Mouse (Mus musculus): ENCODE data around the gene Agpat2.

Gene Agpat2

DNA sequence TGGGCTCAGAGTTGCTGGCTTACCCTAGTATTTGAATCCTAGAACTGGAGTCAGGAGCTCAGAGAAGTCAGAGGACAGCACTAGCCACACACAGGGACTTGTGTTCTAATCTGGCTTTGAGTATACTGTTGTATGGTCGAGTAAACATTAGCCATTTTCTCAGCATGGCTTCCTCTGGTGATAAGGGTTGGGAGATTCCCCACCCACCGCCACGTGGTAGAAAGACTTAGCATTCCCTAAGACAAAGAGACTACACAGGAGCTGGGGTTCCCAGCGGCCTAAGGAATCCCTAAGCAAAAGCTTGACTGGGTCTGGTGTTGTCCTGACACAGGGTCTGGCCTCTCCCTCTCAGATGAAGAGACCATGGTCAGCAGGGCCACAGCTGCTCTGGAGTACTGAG is 27.8 kb downstream of the Agpat2 start:
- in situ Hi-C loops (cut with MboI, MseI): no loop called here

DNA sequence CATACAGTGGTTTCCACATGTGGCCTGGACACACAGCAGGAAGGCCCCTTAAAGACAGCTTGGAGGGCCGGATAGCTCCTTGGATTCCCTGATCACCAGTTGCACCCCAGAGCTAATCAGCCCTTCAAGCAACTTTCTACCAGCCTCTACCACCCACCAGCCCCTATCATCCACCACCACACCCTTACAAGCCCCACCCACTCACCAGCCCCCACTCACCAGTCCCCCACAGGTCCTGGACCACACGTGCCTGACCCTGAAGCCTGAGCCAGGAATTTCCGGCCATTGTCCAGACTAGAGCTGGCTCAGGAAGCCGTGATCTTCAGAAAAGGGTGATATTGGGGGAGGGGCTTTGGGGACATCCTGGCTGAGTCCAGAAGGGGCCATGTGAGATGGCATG is 28.4 kb downstream of the Agpat2 start:
- in situ Hi-C loops (cut with MboI, MseI): no loop called here

DNA sequence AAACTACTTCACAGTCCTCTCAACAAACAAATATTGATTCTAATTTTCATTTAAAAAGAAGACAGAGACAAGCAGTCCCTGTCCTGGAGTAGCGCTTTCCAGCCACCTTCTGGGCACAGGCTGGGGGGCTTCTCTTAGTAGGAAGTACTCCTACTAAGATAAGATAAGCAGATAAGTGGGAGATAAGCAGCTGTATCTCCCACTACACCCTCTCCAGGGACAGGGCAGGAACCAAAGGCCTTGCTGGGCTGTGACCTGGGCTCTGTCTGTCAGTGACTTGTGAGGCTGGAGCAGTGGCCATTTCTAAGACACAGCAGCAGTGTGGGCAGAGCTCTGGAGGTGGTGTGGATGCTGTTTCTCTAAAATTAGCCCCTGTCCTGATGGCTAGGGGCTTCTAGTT is 28.8 kb downstream of the Agpat2 start:
- in situ Hi-C loops (cut with MboI, MseI): no loop called here

DNA sequence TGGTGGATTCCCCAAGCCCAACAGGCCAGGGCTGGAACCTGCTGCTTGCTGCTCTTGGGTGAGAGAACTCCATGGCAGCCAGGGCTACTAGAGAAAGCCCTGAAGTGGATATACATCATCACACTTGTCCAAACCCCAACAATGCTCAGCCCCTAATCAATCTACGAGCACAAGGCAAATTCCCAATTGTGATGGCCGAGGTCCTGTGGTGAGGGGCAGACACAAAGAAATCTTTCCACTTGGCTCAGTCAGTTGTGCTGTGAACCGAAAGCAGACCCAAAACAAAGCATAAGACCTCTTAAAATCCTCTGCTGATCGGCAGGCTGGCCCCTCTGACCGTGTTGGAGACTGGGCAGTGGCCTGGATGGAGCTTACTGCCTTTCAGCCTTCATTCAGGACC is 29.4 kb downstream of the Agpat2 start:
- in situ Hi-C loops (cut with MboI, MseI): no loop called here

DNA sequence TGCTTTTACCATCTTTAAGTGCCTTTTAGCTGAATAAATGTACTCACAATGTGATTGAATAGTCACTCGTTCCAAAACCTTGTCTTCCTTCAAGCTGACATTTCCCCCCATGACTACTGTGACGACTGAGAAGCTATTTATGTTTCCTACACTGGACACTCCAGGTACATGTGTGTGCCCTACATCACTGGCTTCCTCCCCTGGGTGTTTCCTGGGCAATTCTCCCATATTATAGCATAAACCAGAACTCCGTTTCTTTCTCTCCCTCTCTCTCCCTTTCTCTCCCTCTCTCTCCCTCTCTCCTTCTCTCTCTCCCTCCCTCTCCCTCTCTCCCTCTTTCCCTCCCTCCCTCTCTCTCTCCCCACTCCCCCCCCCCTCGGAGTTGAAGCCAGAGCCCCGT is 30.4 kb downstream of the Agpat2 start:
- in situ Hi-C loops (cut with MboI, MseI): no loop called here

DNA sequence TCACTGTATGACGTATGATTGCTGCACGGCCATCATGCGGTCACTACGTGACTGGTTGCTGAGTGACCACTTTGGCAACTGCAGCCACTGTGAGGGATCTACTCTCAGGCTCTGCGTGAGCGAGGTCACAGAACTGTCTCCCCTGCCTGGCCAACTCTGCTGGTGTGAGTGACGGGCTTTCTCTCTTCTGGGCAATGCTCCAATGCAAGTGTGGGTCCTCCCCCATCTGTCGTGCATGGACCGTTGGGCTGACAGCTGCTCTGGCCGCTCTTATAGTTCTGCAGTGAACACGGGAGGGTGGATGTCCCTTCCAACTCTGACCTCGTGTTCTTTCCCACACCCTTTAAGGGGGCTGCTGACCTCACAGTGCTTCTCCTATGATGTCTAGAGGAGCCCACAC is 30.8 kb downstream of the Agpat2 start:
- in situ Hi-C loops (cut with MboI, MseI): no loop called here

DNA sequence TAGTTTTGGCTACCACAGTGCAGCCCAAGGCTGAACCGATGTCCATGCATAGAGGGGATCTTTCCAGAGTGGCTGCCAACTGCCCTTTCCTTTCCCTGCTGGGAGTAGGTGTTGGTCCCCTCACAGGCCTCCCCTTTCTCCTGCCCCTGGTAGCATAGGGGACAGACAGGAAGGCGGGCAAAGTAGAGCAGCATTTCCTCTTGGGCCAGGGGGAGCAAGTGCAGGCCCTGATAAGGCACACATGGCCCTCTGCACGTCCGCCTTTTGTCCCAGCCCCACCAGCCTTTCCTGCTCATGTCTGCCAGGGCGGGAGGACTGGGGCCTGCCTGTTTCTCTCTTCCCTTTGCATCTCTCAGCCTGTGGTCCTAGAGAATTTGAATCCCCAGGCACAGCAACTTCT is 32.4 kb downstream of the Agpat2 start:
- in situ Hi-C loops (cut with MboI, MseI): no loop called here

DNA sequence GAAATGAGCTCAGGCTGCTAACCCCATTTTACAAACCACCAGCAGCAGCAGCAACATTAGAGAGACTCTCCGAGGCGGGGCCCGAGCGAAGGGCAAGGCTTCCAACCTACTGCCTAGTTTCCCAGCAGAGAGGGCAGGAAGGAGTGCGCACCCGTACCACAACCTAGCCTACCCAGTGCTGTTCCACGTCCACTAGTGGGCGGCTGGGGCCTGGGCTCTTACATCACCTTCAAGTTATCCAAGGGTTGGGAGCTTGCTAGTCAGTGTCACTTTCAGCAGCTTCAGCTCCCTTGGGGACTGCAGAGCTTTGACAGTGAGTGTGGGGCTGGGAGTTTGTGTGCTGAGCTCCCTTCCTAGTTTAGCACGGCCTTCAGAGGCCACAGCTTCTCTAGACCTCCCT is 32.8 kb downstream of the Agpat2 start:
- in situ Hi-C loops (cut with MboI, MseI): no loop called here

DNA sequence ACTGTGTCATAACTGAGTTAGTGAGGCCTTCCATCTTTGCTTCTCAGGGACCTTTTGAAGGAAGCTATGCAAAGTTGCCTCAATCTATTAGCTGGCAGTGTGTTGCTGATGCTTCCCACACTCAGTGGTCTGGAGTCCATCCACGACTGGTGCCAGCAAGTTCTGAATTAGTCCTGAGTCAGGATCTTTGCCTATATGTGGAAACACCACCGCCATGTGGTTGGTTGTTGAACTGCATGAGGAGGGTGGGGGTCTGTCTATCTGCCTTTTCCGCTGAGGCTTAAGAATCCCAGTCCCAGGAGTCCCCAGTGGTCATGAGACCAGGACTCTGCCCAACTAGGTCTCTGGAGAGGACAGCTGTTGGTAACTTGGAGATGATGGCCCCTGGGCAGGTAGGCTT is 34.2 kb downstream of the Agpat2 start:
- in situ Hi-C loops (cut with MboI, MseI): no loop called here

DNA sequence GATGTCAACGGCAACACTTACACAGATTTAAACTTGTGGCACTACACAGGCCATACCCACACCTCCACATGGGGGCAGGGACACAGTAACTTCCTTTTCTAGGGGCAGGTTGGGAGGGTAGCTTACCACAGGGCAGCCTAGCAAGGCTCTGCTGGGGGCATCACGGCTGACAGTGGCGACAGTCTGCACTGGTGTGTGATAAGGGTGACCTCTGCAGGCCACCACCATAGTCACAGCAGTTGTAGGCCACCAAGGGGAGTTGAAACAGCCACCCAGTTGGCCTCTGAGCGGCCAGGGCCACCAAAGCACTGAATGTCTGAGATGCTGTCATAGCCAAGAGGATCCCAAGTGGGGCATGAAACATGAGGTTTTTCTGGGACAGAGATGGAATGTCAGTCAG is 38.0 kb downstream of the Agpat2 start:
- in situ Hi-C loops (cut with MboI, MseI): no loop called here

DNA sequence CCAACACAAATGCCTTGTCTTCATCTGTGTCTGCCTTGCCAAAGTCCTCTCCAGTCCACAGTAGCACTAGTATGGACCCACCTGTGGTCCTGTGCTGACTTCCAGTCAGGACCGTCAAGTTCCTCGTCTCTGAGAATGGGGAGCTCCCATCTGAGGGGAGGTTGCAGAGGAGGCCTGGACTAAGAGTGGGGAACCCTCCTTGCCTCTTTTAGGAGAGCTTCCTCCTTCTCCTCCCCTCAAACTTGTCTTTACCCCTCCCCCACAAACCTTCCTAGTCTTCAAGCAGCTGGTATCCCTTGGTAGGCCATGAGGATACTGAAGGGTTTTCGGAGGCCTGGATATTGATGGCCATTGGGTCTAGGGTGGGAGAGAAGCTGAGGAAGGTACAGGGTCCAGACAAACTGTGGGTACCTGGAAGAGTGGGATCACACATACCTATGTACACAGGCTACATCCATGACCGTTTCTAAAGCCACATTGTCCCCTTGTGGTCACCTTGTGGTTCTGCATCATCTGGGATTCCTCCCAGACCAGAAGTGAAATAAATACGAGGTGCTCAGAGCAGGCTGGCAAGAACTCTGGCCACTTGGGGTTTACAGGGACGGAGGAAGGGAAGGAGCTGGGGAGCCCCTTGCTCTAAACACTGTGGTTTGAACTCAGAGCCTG is 42.7 kb downstream of the Agpat2 start:
- in situ Hi-C loops (cut with MboI, MseI): loop anchor here (5.0 kb wide), 1 partner anchor 109 kb away; no protein-coding TSS in a partner anchor

DNA sequence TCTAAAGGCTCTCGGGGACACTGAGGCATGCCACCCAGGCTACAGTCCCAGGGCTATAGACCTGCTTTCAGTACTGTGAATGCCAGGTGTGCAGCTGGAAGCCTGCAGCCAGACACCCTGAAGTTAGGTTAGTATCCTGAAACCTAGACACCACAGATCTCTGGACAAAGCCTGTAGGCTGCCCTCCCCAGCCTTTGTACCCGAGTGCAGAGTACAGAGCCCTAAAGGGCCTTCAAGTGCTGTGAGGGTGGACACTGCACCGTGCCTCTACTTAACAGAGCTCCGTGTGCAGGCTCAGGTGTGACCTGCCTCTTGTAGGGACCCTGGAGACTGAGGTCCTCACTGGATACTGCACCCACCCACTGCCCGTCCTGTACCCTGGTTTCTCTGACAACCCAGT is 43.7 kb downstream of the Agpat2 start:
- in situ Hi-C loops (cut with MboI, MseI): loop anchor here (5.0 kb wide), 1 partner anchor 108 kb away; no protein-coding TSS in a partner anchor

DNA sequence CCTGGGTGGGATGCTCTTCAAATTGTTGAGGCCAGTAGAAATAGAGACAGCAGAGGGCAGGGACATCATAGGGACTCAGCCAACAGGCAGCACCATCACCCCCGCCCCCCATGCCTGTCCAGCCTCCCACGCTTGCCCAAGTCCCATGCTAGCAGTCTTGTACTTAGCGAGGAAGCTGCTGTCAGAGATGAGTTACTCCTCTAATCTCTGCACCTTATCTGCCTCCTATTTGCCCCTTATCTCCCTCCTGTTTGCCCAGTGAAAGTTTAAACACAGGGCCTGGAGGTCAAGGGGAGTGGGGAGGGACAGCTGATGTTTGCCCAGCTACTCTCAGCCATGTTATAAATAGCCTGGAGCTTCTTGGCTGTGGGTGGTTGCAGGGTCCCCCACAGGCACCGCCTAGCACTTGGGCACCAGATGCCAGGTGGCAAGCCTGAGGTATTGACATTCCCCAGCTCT is 47.7 kb downstream of the Agpat2 start:
- in situ Hi-C loops (cut with MboI, MseI): no loop called here

DNA sequence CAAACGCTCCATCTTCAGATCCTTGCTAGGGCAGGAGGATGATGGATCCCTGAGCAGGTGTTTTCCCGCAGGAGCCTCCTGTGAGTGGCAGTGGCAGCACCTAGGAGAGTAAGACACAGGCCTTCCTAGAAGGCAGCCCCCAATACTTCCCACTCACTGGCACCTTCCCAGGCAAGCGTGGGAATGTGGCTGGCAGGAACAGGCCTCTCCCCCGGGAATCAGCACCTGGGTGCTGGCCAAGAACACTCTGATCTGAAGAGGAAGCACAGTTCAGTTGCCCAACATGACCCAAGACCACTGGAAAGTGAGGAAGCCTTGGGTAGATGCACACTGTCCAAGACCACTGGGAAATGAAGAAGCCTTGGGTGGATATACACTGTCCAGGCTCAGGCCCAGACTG is 49.1 kb downstream of the Agpat2 start:
- in situ Hi-C loops (cut with MboI, MseI): no loop called here

DNA sequence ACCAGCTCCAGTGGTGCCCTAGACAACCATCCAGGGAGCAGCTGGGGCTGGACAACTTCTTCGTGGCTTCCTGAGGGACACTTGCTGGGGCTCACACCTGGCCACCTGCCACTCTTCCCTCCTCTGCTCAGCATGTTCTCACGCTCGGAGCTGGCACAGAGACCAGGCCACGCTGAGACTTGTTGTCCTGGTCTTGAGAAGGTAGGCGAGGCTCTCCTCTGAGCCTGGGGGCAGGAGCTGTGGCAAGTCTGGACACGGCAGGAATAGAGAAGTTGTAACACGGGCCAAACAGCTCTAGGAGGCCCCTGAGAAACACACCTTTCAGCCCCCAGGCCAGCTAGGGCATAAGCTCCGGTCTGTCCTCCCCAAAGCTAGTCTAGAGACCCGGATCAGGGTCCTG is 50.3 kb downstream of the Agpat2 start:
- in situ Hi-C loops (cut with MboI, MseI): no loop called here

DNA sequence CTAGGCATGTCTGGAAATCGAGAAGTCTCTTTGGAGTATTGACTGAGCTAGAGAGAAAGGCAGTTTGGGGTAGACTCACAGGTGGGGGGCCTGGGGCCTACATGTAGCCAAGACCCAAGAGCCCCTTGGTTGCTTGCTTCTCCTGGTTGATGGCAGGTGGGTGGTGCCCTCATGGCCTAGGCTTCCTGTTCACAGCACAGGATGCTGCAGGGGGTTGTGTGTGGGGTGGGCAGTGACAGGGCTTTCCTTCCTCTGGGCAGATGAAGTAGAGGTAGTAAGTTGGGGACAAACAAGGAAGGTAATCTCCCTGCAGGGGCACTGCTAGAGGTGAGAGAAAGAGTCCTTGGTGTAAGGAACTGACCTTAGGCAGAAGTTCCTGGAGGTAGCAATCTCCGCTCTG is 52.2 kb downstream of the Agpat2 start:
- in situ Hi-C loops (cut with MboI, MseI): no loop called here

DNA sequence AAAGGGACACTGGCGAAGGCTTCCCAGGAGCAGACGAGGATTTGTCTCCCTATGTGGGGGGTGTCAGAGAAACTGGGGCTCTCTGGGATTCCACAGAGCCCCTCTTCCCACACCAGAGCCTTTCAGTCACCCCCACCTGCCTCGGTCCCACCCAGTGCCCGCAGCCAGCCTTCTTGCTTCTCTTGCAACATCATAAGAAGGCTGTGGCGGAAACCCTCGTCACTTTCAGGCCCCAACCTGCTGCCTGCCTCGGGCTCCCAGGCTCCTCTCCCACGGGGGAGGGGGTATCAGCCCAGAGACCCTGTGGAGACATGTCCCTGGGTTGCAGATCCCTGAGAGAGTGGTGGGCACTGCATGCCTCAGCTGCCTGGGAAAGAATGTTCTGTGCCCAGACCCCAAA is 52.8 kb downstream of the Agpat2 start:
- in situ Hi-C loops (cut with MboI, MseI): no loop called here

DNA sequence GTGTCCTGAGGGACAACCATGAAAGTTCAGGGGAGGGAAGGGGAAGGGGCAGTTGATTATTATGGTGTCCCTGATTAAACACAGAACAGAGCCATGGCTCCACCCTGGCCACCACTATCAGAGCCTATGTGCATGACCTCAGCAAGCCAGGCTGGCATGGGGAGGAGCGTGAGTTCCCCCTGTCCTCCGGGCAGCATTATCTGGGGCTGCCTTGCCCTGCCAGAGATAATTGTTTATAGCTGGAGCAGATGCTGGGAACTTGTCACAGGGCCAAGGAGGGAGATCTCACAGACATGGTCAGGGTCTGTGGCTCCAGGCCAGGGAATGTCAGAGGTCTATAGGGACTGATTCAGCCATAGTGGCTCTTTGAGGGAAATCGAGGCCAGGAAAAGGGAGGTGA is 53.4 kb downstream of the Agpat2 start:
- in situ Hi-C loops (cut with MboI, MseI): no loop called here

DNA sequence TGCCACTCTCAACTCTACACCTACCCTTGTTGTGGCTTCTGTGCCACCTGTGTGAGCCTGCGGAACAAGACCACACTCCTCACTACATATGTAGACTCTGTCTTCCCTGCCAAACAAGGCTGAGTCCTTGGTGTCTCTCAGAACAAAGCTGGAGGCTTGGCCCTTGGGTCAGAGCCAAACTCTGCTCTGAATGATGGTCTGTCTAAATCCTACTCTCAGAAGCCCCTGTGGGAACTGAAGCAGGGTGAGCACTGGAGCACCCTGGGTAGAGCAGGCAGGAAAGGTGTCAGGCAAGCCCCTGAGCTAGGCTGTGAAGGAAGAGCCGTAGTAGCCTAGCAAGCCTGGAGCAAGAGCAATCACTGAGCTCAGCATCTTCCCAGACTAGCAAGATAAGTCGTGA is 54.0 kb downstream of the Agpat2 start:
- in situ Hi-C loops (cut with MboI, MseI): no loop called here

DNA sequence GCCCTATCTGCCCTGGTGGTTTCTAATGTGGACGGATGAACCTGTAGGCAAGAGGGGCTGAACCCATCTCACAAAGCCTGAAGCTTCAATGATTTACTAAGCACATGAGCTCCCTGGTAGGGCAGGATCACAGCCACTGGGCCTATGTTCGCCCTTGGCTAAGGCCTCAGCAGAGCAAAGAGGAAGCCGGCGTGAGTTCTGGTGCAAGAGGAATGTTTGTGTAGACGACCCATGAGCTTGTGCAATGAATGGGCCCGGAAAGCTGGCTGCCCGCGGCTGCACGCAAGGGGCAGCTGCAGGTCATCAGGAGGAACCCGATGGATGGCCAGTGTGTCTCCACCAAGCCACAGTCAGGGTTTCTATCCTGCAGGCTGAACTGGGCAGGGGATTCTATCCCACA is 54.4 kb downstream of the Agpat2 start:
- in situ Hi-C loops (cut with MboI, MseI): no loop called here

DNA sequence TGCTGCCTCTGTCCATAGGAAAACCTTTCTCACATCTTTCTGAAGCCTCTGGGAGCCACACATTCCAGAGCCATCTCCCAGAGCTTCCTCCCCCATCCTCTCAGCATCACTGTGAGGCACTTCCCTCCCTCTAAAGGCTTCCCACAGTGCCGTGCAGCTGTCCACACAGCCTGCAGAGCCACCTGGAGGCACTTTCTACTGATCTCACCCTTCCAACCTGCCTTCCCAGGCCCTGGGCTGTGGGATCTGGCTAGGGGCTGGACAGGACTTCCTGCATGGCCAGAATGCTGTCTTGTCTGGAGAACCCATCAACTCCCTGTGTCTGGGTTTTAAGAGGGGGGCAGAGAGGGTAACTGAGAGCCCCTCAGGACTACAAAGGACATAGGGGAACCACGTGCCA is 56.7 kb downstream of the Agpat2 start:
- in situ Hi-C loops (cut with MboI, MseI): no loop called here

DNA sequence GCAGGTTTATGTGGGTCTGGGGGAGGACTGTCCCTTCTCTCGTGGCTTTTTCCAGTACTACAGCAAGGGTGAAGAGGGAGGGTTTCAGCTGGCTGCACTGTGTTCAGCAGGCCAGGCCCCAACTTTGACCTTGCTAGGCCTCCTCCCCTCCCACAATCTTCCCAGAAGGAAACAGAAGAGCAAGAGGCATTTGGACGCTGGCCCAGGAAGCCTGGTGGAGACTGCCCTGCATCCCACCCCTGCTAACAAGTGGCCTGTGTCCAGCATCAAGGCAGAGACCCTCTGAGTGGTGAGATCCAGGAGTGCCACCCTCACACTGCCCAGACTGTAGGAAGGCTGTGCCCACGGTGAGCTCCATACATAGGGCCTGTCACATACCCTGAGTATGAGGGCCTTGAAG is 60.0 kb downstream of the Agpat2 start:
- in situ Hi-C loops (cut with MboI, MseI): no loop called here

DNA sequence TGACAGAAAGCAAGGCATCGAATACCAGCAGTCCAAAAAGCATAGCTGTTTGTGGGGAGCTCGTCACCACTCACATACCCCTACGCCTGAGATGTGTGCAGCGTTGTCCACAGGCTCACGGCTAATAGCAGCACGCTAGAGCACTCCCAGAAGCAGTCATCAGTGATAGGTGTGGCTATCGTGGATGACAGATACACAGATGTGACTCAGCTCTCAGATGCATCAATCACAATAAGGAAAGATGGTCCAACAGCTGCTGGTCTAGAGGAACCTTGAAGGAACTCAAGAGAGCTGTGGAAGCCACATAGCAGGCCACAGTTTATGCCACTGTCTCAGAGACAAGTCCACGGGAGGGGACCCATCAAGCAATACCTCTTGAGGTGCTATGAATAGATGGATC is 60.4 kb downstream of the Agpat2 start:
- in situ Hi-C loops (cut with MboI, MseI): no loop called here

DNA sequence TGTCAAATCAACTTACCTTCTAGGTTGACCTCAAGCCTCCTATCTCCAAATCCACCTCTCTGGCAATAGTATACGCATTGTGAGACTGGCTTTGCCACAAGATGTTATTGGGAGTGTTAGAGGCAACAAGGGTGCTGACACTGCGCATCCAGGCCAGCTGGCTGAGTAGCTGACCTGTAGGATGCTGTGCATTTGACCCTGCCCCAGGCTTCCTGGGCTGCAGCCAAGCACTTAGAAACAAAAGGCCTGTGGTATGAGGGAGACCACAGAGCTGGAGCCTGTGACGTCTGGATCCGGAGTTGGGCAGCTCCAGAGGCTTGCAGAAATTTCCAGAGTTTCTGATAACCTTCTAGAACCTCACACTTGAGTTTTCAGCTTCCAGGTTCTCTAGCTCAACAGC is 61.1 kb downstream of the Agpat2 start:
- in situ Hi-C loops (cut with MboI, MseI): no loop called here
